Mouse (Mus musculus): ENCODE data around the gene Ryr3. TPM values are rescaled to one million over a fixed set of nuclear protein-coding genes. Genes with fewer than 3 reads are reported as not detected.

The Ryr3 gene
- polyA plus RNA-seq, 1 experiment from 2014 or later = 0.19 TPM

GRCm38 (mm10) chr2:112600222-112600621 lies 616.7 kb downstream of the Ryr3 start:
- no peaks in the 10 kb centered on the region for H3K4me1 ChIP-seq (ENCODE audit: control insufficient read depth, low read depth, low read length)
- H3K27ac ChIP-seq (ENCODE audit: low read length) = no peak overlapping the region
- H3K4me2 ChIP-seq (ENCODE audit: low read depth, low read length) = no peak overlapping the region
- WGBS (ENCODE audit: insufficient replicate concordance) = 62% methylated on average over 10 of the region's 10 CpGs
- no peaks in the 10 kb centered on the region for H3K9me3 ChIP-seq (replicated peaks; ENCODE audit: control insufficient read depth, low read length)
- H3K36me3 ChIP-seq (ENCODE audit: control insufficient read depth, insufficient read depth) = no peaks in the 10 kb centered on the region
- no peaks in the 10 kb centered on the region for H3K27me3 ChIP-seq (ENCODE audit: control insufficient read depth, insufficient read depth, low read depth, low read length)
- H3K4me3 ChIP-seq (ENCODE audit: low read depth, low read length) = no peak overlapping the region
- no peak for ATAC-seq (ENCODE audit: low read depth)
- H3K9ac ChIP-seq (ENCODE audit: low read depth, low read length) = no peak overlapping the region

- WGBS (ENCODE audit: insufficient replicate concordance) = 56% methylated on average over 1 of the region's 1 CpGs
- no peaks in the 10 kb centered on the region for H3K27me3 ChIP-seq (ENCODE audit: control insufficient read depth, insufficient read depth, low read depth, low read length)
- no peaks in the 10 kb centered on the region for H3K9me3 ChIP-seq (replicated peaks; ENCODE audit: control insufficient read depth, low read length)
- no peak for ATAC-seq (ENCODE audit: low read depth)
- no peak overlapping the region for H3K9ac ChIP-seq (ENCODE audit: low read depth, low read length)
- no peaks in the 10 kb centered on the region for H3K4me1 ChIP-seq (ENCODE audit: control insufficient read depth, low read depth, low read length)
- no peak overlapping the region for H3K4me3 ChIP-seq (ENCODE audit: low read depth, low read length)
- H3K27ac ChIP-seq (ENCODE audit: low read length) = no peak overlapping the region
- no peak overlapping the region for H3K4me2 ChIP-seq (ENCODE audit: low read depth, low read length)
- no peaks in the 10 kb centered on the region for H3K36me3 ChIP-seq (ENCODE audit: control insufficient read depth, insufficient read depth)
Observed at GRCm38 (mm10) chr2:112597064-112597463, 619.8 kb downstream of the Ryr3 start.

DNA sequence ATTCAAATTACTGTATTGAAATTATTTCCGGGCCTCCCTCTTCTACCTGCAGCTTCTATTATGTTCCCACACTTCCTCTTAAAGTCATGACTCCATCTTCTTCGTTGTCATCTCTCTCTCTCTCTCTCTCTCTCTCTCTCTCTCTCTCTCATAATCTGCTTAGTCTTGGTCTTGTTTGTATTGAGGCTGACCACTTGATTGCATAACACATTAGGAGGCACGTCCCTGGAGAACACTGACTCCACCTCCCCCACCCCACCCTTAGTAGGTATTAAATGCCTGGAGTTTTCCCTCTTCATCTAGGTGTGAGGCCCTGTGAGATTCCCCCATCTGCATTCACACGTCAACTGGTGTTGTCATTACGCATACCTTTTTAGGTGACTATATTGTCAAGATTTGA lies 620.5 kb downstream of the Ryr3 start:
- H3K4me2 ChIP-seq (ENCODE audit: low read depth, low read length) = no peak overlapping the region
- 44% methylated on average over 5 of the region's 5 CpGs for WGBS (ENCODE audit: insufficient replicate concordance)

DNA sequence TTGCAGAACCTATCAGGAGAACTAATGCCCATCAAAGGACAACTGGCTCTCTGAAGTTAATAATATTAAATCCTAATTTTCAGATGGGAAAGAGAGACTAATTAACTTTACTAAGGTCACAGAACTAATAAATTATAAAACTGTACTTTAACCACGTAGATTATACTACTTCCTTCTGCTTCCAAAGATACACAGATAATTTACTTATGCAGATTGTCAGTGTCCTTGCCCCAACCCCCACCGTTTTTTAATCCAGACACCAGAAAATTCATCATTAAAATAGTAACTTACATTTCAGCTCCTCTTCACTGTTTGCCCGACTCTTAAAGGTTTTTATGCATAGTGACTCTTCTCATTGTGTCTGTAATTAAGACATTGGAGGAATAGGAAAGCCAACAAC lies 621.1 kb downstream of the Ryr3 start:
- no peaks in the 10 kb centered on the region for H3K9me3 ChIP-seq (replicated peaks; ENCODE audit: control insufficient read depth, low read length)
- H3K4me2 ChIP-seq (ENCODE audit: low read depth, low read length) = no peak overlapping the region
- H3K4me3 ChIP-seq (ENCODE audit: low read depth, low read length) = no peak overlapping the region
- no peak overlapping the region for H3K9ac ChIP-seq (ENCODE audit: low read depth, low read length)
- WGBS (ENCODE audit: insufficient replicate concordance) = 39% methylated on average over 3 of the region's 3 CpGs
- H3K27ac ChIP-seq (ENCODE audit: low read length) = no peak overlapping the region
- no peak for ATAC-seq (ENCODE audit: low read depth)
- no peaks in the 10 kb centered on the region for H3K4me1 ChIP-seq (ENCODE audit: control insufficient read depth, low read depth, low read length)
- H3K27me3 ChIP-seq (ENCODE audit: control insufficient read depth, insufficient read depth, low read depth, low read length) = no peaks in the 10 kb centered on the region
- no peaks in the 10 kb centered on the region for H3K36me3 ChIP-seq (ENCODE audit: control insufficient read depth, insufficient read depth)

More for the DNA sequence above, 620.5 kb downstream of the Ryr3 start:
- H3K4me3 ChIP-seq (ENCODE audit: low read depth, low read length) = no peak overlapping the region
- ATAC-seq (ENCODE audit: low read depth) = no peak
- H3K4me1 ChIP-seq (ENCODE audit: control insufficient read depth, low read depth, low read length) = no peaks in the 10 kb centered on the region
- H3K27me3 ChIP-seq (ENCODE audit: control insufficient read depth, insufficient read depth, low read depth, low read length) = no peaks in the 10 kb centered on the region
- H3K27ac ChIP-seq (ENCODE audit: low read length) = no peak overlapping the region
- H3K9ac ChIP-seq (ENCODE audit: low read depth, low read length) = no peak overlapping the region
- no peaks in the 10 kb centered on the region for H3K36me3 ChIP-seq (ENCODE audit: control insufficient read depth, insufficient read depth)
- H3K9me3 ChIP-seq (replicated peaks; ENCODE audit: control insufficient read depth, low read length) = no peaks in the 10 kb centered on the region

DNA sequence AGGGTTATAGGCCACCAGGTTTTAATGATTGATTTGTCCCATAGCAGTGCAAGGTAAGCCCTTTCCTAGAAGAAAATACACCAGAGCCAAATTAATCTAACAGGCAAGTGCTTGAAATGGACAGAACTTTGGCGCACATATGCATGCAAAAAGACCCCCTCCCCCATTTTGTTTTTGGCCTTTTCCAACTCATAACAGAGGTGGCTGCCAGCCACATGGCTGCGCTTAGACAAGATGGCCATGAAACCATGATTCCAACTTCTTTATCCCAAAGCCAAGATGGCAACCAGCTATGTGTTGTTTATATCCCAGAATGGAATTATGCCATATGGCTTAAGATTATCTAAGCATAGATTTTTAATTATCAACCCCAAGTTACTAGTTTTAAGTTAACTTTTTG lies 623.1 kb downstream of the Ryr3 start:
- H3K4me1 ChIP-seq (ENCODE audit: control insufficient read depth, low read depth, low read length) = no peaks in the 10 kb centered on the region
- no peak overlapping the region for H3K4me2 ChIP-seq (ENCODE audit: low read depth, low read length)
- WGBS (ENCODE audit: insufficient replicate concordance) = 77% methylated on average over 2 of the region's 2 CpGs
- no peak overlapping the region for H3K4me3 ChIP-seq (ENCODE audit: low read depth, low read length)
- no peaks in the 10 kb centered on the region for H3K27me3 ChIP-seq (ENCODE audit: control insufficient read depth, insufficient read depth, low read depth, low read length)
- H3K9me3 ChIP-seq (replicated peaks; ENCODE audit: control insufficient read depth, low read length) = no peaks in the 10 kb centered on the region
- ATAC-seq (ENCODE audit: low read depth) = no peak
- no peaks in the 10 kb centered on the region for H3K36me3 ChIP-seq (ENCODE audit: control insufficient read depth, insufficient read depth)
- no peak overlapping the region for H3K27ac ChIP-seq (ENCODE audit: low read length)
- no peak overlapping the region for H3K9ac ChIP-seq (ENCODE audit: low read depth, low read length)

GRCm38 (mm10) chr2:112593322-112593721 lies 623.6 kb downstream of the Ryr3 start:
- no peaks in the 10 kb centered on the region for H3K36me3 ChIP-seq (ENCODE audit: control insufficient read depth, insufficient read depth)
- H3K4me3 ChIP-seq (ENCODE audit: low read depth, low read length) = no peak overlapping the region
- WGBS (ENCODE audit: insufficient replicate concordance) = 30% methylated on average over 2 of the region's 2 CpGs
- H3K4me1 ChIP-seq (ENCODE audit: control insufficient read depth, low read depth, low read length) = no peaks in the 10 kb centered on the region
- H3K9me3 ChIP-seq (replicated peaks; ENCODE audit: control insufficient read depth, low read length) = no peaks in the 10 kb centered on the region
- no peak overlapping the region for H3K9ac ChIP-seq (ENCODE audit: low read depth, low read length)
- H3K4me2 ChIP-seq (ENCODE audit: low read depth, low read length) = no peak overlapping the region
- no peak for ATAC-seq (ENCODE audit: low read depth)
- H3K27ac ChIP-seq (ENCODE audit: low read length) = no peak overlapping the region
- H3K27me3 ChIP-seq (ENCODE audit: control insufficient read depth, insufficient read depth, low read depth, low read length) = no peaks in the 10 kb centered on the region

DNA sequence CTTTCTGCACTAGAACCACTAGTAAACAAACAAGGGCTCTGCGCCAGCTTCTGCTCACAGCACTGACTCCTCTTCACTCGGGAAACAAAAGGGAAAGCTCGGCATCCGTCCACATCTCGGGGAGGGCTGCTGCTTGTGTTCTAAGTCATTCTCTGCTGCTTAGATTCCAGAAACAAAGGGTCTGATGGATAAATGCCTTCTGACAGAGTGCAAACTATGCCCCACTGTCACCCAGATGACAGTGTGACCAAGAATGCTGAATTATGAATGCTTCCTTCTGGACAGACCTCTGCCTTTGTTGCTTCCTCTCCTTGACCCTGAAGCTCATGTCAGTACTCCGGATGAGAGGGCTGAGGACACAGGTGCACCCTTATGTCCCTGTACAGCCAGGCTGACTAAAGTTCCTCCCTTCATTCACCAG lies 625.4 kb downstream of the Ryr3 start:
- no peak overlapping the region for H3K4me2 ChIP-seq (ENCODE audit: low read depth, low read length)
- H3K9ac ChIP-seq (ENCODE audit: low read depth, low read length) = no peak overlapping the region
- H3K4me3 ChIP-seq (ENCODE audit: low read depth, low read length) = no peak overlapping the region
- WGBS (ENCODE audit: insufficient replicate concordance) = 68% methylated on average over 6 of the region's 6 CpGs
- no peaks in the 10 kb centered on the region for H3K4me1 ChIP-seq (ENCODE audit: control insufficient read depth, low read depth, low read length)
- no peaks in the 10 kb centered on the region for H3K27me3 ChIP-seq (ENCODE audit: control insufficient read depth, insufficient read depth, low read depth, low read length)
- no peak for ATAC-seq (ENCODE audit: low read depth)
- H3K9me3 ChIP-seq (replicated peaks; ENCODE audit: control insufficient read depth, low read length) = no peaks in the 10 kb centered on the region
- H3K27ac ChIP-seq (ENCODE audit: low read length) = no peak overlapping the region
- no peaks in the 10 kb centered on the region for H3K36me3 ChIP-seq (ENCODE audit: control insufficient read depth, insufficient read depth)

- 62% methylated on average over 7 of the region's 7 CpGs for WGBS (ENCODE audit: insufficient replicate concordance)
- Histone ChIP-seq H3K9ac (ENCODE audit: low read depth, low read length) (no peak overlapping the region), H3K27me3 (ENCODE audit: control insufficient read depth, insufficient read depth, low read depth, low read length) (no peaks in the 10 kb centered on the region), H3K36me3 (ENCODE audit: control insufficient read depth, insufficient read depth) (no peaks in the 10 kb centered on the region), H3K4me3 (ENCODE audit: low read depth, low read length) (no peak overlapping the region), H3K9me3 (replicated peaks; ENCODE audit: control insufficient read depth, low read length) (no peaks in the 10 kb centered on the region), H3K4me2 (ENCODE audit: low read depth, low read length) (no peak overlapping the region), H3K27ac (ENCODE audit: low read length) (no peak overlapping the region), H3K4me1 (ENCODE audit: control insufficient read depth, low read depth, low read length) (no peaks in the 10 kb centered on the region)
- ATAC-seq (ENCODE audit: low read depth) = no peak
Observed at GRCm38 (mm10) chr2:112590985-112591384, 625.9 kb downstream of the Ryr3 start.

Measured in liver, embryonic 16.5 days (tissue).